In the genomic region with DNA sequence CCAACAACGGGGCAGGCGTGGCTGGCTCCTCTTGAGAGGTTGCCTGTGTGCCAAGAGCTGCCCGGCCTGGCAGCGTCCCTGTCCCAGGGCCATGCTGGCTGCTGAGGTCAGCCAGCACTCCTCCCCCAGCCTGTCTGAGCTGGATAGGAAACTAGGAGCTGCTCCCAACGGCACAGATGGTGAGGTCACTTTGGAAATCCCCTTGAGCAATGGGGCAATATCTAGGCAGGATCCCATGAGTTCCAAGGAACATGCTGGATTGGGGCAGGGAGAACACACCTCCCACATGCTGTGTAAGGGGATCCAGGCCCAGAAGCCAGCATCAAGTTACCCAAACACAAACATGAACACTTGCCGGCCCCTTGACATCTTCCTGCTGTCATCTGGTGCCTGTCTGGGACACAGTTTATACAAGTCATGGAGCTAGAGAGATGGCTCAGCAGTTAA, we compare ENCODE assay signal across 8 mouse cellular contexts. TPM values are rescaled to one million over a fixed set of nuclear protein-coding genes. Genes with fewer than 3 reads are reported as not detected.
A peak's percentile ranks its signal among the peaks of the same experiment; 100 is the strongest.
DNase-seq lines count a peak whose midpoint lies in the region; ATAC-seq and TF ChIP-seq lines count a peak whose summit lies in the region.

No protein-coding gene starts in this region.

- DNase-seq in layer of hippocampus, adult 18-20 months (ENCODE audit: low spot score in 2 of 2), result peak; percentile 16 to 40
- no peak for DNase-seq in layer of hippocampus, adult 9-10 months (ENCODE audit: low spot score)
- peak; percentile 89 for DNase-seq in adrenal gland, postnatal 25 days
- DNase-seq in embryonic facial prominence, embryonic 14.5 days (ENCODE audit: low spot score), result peak; percentile 61
- DNase-seq in heart, postnatal 14 days, result peak; percentile 84 to 89
- DNase-seq in layer of hippocampus, adult 8-10 months (ENCODE audit: low spot score in 2 of 2), result peak; percentile 32 to 38
- DNase-seq in thymus, adult 2 months, result no peak

- 22% methylated on average over 6 of the region's 6 CpGs for WGBS in embryonic facial prominence, embryonic 14.5 days
- WGBS in macrophage (ENCODE audit: missing documents), result 59% methylated on average over 6 of the region's 6 CpGs
- WGBS in thymus, adult 2 months, result 92% methylated on average over 6 of the region's 6 CpGs

- TF ChIP-seq POLR2A in thymus, adult 2 months (IDR thresholded peaks at IDR 0.05; ENCODE audit: control insufficient read depth, extremely low read depth, insufficient read depth, low read length, poor library complexity), result no peak

- ATAC-seq in embryonic facial prominence, embryonic 14.5 days (ENCODE audit: low read depth), result peak; percentile 20; the same call in 1 of the 2 replicates

- no peak overlapping the region for H3K4me3 ChIP-seq in embryonic facial prominence, embryonic 14.5 days (ENCODE audit: low read depth, low read length)
- no peak overlapping the region for H3K4me3 ChIP-seq in macrophage (ENCODE audit: inconsistent target)
- no peak overlapping the region for H3K4me3 ChIP-seq in thymus, adult 2 months (ENCODE audit: control insufficient read depth, insufficient read depth, low read length)

- TF ChIP-seq CTCF in thymus, adult 2 months (IDR thresholded peaks at IDR 0.05; ENCODE audit: borderline replicate concordance, control insufficient read depth, extremely low read depth, insufficient read depth, low read length, poor library complexity), result no peak

- no peaks in the 10 kb centered on the region for H3K36me3 ChIP-seq in embryonic facial prominence, embryonic 14.5 days (ENCODE audit: control insufficient read depth, insufficient read depth, low read length)
- H3K36me3 ChIP-seq in macrophage (ENCODE audit: inconsistent target), result no peaks in the 10 kb centered on the region
- no peaks in the 10 kb centered on the region for H3K36me3 ChIP-seq in thymus, adult 2 months (ENCODE audit: control insufficient read depth, insufficient read depth, low read length)

- peaks cover 3% of the 10 kb centered on the region; the same call in 1 of the 2 replicates for H3K27me3 ChIP-seq in embryonic facial prominence, embryonic 14.5 days (replicated peaks; ENCODE audit: control insufficient read depth, insufficient read depth, low read length)
- no peaks in the 10 kb centered on the region for H3K27me3 ChIP-seq in thymus, adult 2 months (ENCODE audit: control insufficient read depth, insufficient read depth, low read length)

- H3K4me1 ChIP-seq in embryonic facial prominence, embryonic 14.5 days (ENCODE audit: control insufficient read depth, insufficient read depth, low read length), result peaks cover 24% of the 10 kb centered on the region
- peaks cover 52% of the 10 kb centered on the region for H3K4me1 ChIP-seq in thymus, adult 2 months (replicated peaks; ENCODE audit: control insufficient read depth, insufficient read depth, low read length)

- H3K9ac ChIP-seq in embryonic facial prominence, embryonic 14.5 days (ENCODE audit: low read depth, low read length), result 0 out of 2 replicates have a peak overlapping the region, but pooled peaks have one; percentile 32

- no peaks in the 10 kb centered on the region for H3K9me3 ChIP-seq in embryonic facial prominence, embryonic 14.5 days (ENCODE audit: control insufficient read depth, low read length)

- peaks cover 69% of the 10 kb centered on the region for H3K79me2 ChIP-seq in macrophage (ENCODE audit: inconsistent target)

- no peak overlapping the region for H3K4me2 ChIP-seq in embryonic facial prominence, embryonic 14.5 days (ENCODE audit: low read depth, low read length)

- no peak overlapping the region for H3K27ac ChIP-seq in embryonic facial prominence, embryonic 14.5 days (replicated peaks; ENCODE audit: low read depth, low read length)
- peak overlapping the region; percentile 33 for H3K27ac ChIP-seq in macrophage
- H3K27ac ChIP-seq in thymus, adult 2 months (ENCODE audit: control insufficient read depth, insufficient read depth, low read length), result no peak overlapping the region

- intact Hi-C loops in heart, postnatal 14 days (cut with DNase I), result no loop called here

RNA-seq across cellular contexts. Expression of gene Rhbdf2, which starts 5.5 kb away (rescaled TPM):
- total RNA-seq in layer of hippocampus, adult 18-20 months (2021), result 1 to 10 TPM; 1.1 to 1.3 TPM
- total RNA-seq in adrenal gland, postnatal 25 days (2021), result 17.7 and 24.6 TPM in 2 replicates
- 3.6 and 4.4 TPM in 2 replicates for polyA plus RNA-seq in embryonic facial prominence, embryonic 14.5 days (2014; fragmentation: Nextera tagmentation; extraction: Ambion mirVana)
- total RNA-seq in heart, postnatal 14 days (2021), result 10 to 100 TPM; 15.1 to 15.3 TPM
- total RNA-seq in layer of hippocampus, adult 8-10 months (2022), result 1 to 10 TPM; 1.1 to 2.5 (median 1.8) TPM
- 100 to 1,000 TPM in 25 of 26 experiments, 10 to 100 TPM in 1; 94.6 to 827 (median 311) TPM for total RNA-seq in macrophage (2018; cell fraction: chromatin; rRNA removed)
- total RNA-seq in macrophage (2018; cell fraction: cytosol; rRNA removed), result 100 to 1,000 TPM in 2 of 26 experiments, 10 to 100 TPM in 24; 20.5 to 164 (median 49.9) TPM
- total RNA-seq in macrophage (2018; cell fraction: nucleus; rRNA removed), result 100 to 1,000 TPM in 22 of 26 experiments, 10 to 100 TPM in 4; 71.5 to 628 (median 234) TPM
- 14.2 to 37.1 TPM (median 21.7 TPM) in 3 replicates for polyA plus RNA-seq in macrophage (2018)
- polyA plus RNA-seq in thymus, adult 2 months (2012; rRNA removed), result 40.8 and 44.4 TPM in 2 replicates

RNA-seq across cellular contexts. Expression of gene Prcd, which starts 32.1 kb away (rescaled TPM):
- total RNA-seq in layer of hippocampus, adult 18-20 months (2021), result 1 to 10 TPM; 5.6 to 5.8 TPM
- 9.2 and 13.0 TPM in 2 replicates for total RNA-seq in adrenal gland, postnatal 25 days (2021)
- polyA plus RNA-seq in embryonic facial prominence, embryonic 14.5 days (2014; fragmentation: Nextera tagmentation; extraction: Ambion mirVana), result 0.84 and 2.3 TPM in 2 replicates
- total RNA-seq in heart, postnatal 14 days (2021), result 1 to 10 TPM; 1.4 to 1.9 TPM
- total RNA-seq in layer of hippocampus, adult 8-10 months (2022), result 1 to 10 TPM; 4.8 to 8.5 (median 5.8) TPM
- total RNA-seq in macrophage (2018; cell fraction: chromatin; rRNA removed), result not detected
- total RNA-seq in macrophage (2018; cell fraction: cytosol; rRNA removed), result not detected
- total RNA-seq in macrophage (2018; cell fraction: nucleus; rRNA removed), result not detected
- not detected in 3 replicates for polyA plus RNA-seq in macrophage (2018)
- polyA plus RNA-seq in thymus, adult 2 months (2012; rRNA removed), result 0.36 and 0.97 TPM in 2 replicates

RNA-seq across cellular contexts. Expression of gene Cygb, which starts 32.8 kb away (rescaled TPM):
- 10 to 100 TPM; 71.3 to 80.7 TPM for total RNA-seq in layer of hippocampus, adult 18-20 months (2021)
- 18.7 and 25.4 TPM in 2 replicates for total RNA-seq in adrenal gland, postnatal 25 days (2021)
- 17.8 and 20.5 TPM in 2 replicates for polyA plus RNA-seq in embryonic facial prominence, embryonic 14.5 days (2014; fragmentation: Nextera tagmentation; extraction: Ambion mirVana)
- 10 to 100 TPM; 50.4 to 57.4 TPM for total RNA-seq in heart, postnatal 14 days (2021)
- total RNA-seq in layer of hippocampus, adult 8-10 months (2022), result 10 to 100 TPM; 57.2 to 76.1 (median 63.0) TPM
- under 1 TPM in 1 of 26 experiments, not detected in 25; 0.44 TPM for total RNA-seq in macrophage (2018; cell fraction: chromatin; rRNA removed)
- not detected for total RNA-seq in macrophage (2018; cell fraction: cytosol; rRNA removed)
- not detected for total RNA-seq in macrophage (2018; cell fraction: nucleus; rRNA removed)
- polyA plus RNA-seq in macrophage (2018), result not detected in 3 replicates
- 9.4 and 14.0 TPM in 2 replicates for polyA plus RNA-seq in thymus, adult 2 months (2012; rRNA removed)

RNA-seq across cellular contexts. Expression of gene Aanat, which starts 35.0 kb away (rescaled TPM):
- 1 to 10 TPM in 1 of 2 experiments, under 1 TPM in 1; 0.33 to 1.1 TPM for total RNA-seq in layer of hippocampus, adult 18-20 months (2021)
- not detected in 2 replicates for total RNA-seq in adrenal gland, postnatal 25 days (2021)
- polyA plus RNA-seq in embryonic facial prominence, embryonic 14.5 days (2014; fragmentation: Nextera tagmentation; extraction: Ambion mirVana), result not detected in 2 replicates
- not detected for total RNA-seq in heart, postnatal 14 days (2021)
- total RNA-seq in layer of hippocampus, adult 8-10 months (2022), result 1 to 10 TPM in 3 of 4 experiments, under 1 TPM in 1; 0.57 to 3.9 (median 1.4) TPM
- total RNA-seq in macrophage (2018; cell fraction: chromatin; rRNA removed), result 1 to 10 TPM in 1 of 26 experiments, under 1 TPM in 1, not detected in 24; 0.59 to 1.3 TPM
- total RNA-seq in macrophage (2018; cell fraction: cytosol; rRNA removed), result not detected
- total RNA-seq in macrophage (2018; cell fraction: nucleus; rRNA removed), result 1 to 10 TPM in 1 of 26 experiments, under 1 TPM in 2, not detected in 23; 0.47 to 7.2 (median 0.50) TPM
- polyA plus RNA-seq in macrophage (2018), result not detected in 3 replicates
- polyA plus RNA-seq in thymus, adult 2 months (2012; rRNA removed), result not detected in 2 replicates

RNA-seq across cellular contexts. Expression of gene Ube2o, which starts 40.0 kb away (rescaled TPM):
- 100 to 1,000 TPM in 1 of 2 experiments, 10 to 100 TPM in 1; 99.4 to 104 TPM for total RNA-seq in layer of hippocampus, adult 18-20 months (2021)
- 32.7 and 34.1 TPM in 2 replicates for total RNA-seq in adrenal gland, postnatal 25 days (2021)
- 15.4 and 17.4 TPM in 2 replicates for polyA plus RNA-seq in embryonic facial prominence, embryonic 14.5 days (2014; fragmentation: Nextera tagmentation; extraction: Ambion mirVana)
- 10 to 100 TPM; 43.3 to 49.2 TPM for total RNA-seq in heart, postnatal 14 days (2021)
- total RNA-seq in layer of hippocampus, adult 8-10 months (2022), result 100 to 1,000 TPM in 1 of 4 experiments, 10 to 100 TPM in 3; 96.8 to 110 (median 98.8) TPM
- 10 to 100 TPM in 25 of 26 experiments, 1 to 10 TPM in 1; 6.0 to 55.3 (median 13.9) TPM for total RNA-seq in macrophage (2018; cell fraction: chromatin; rRNA removed)
- total RNA-seq in macrophage (2018; cell fraction: cytosol; rRNA removed), result 10 to 100 TPM in 2 of 26 experiments, 1 to 10 TPM in 24; 4.5 to 11.4 (median 7.2) TPM
- 10 to 100 TPM in 14 of 26 experiments, 1 to 10 TPM in 12; 6.1 to 19.8 (median 10.1) TPM for total RNA-seq in macrophage (2018; cell fraction: nucleus; rRNA removed)
- 4.4 to 9.2 TPM (median 5.4 TPM) in 3 replicates for polyA plus RNA-seq in macrophage (2018)
- polyA plus RNA-seq in thymus, adult 2 months (2012; rRNA removed), result 26.5 and 27.1 TPM in 2 replicates

Comparison
In these comparisons a context has a peak if more than half of its experiments do, and no peak if none do; other contexts are left out.
1. DNase-seq: peak in layer of hippocampus, adult 18-20 months (2 of 2), adrenal gland, postnatal 25 days (single experiment), embryonic facial prominence, embryonic 14.5 days (single experiment), heart, postnatal 14 days (2 of 2) and layer of hippocampus, adult 8-10 months (2 of 2); none in layer of hippocampus, adult 9-10 months (single experiment) and thymus, adult 2 months (single experiment).